Comparison of ENCODE assay signal across 8 mouse cellular contexts in genomic region chr12:73964291-73965281, GRCm38 (mm10). TPM values are rescaled to one million over a fixed set of nuclear protein-coding genes. Genes with fewer than 3 reads are reported as not detected.
DNase-seq lines count a peak whose midpoint lies in the region; ATAC-seq and TF ChIP-seq lines count a peak whose summit lies in the region.

Gene Snapc1, plus strand, starts transcription at chr12:73964481.

- H3K27me3 ChIP-seq in megakaryocyte, embryonic 14.5 days (replicated peaks): no peaks in the 10 kb centered on the region

- peak within 1 kb of the TSS; percentile 85 for H3K4me3 ChIP-seq in cortical plate, adult 2 months (ENCODE audit: insufficient read depth, low read length)
- H3K4me3 ChIP-seq in megakaryocyte, embryonic 14.5 days (replicated peaks): peak within 1 kb of the TSS; percentile 97

- no peaks in the 10 kb centered on the region for H3K9me3 ChIP-seq in megakaryocyte, embryonic 14.5 days

- peak; percentile 71 for TF ChIP-seq POLR2A in cortical plate, adult 2 months (IDR thresholded peaks at IDR 0.05; ENCODE audit: extremely low read depth, insufficient read depth, low read length)

- peaks cover 27% of the 10 kb centered on the region for H3K36me3 ChIP-seq in megakaryocyte, embryonic 14.5 days (replicated peaks; ENCODE audit: low read length)

- DNase-seq in gastrocnemius, adult 8-10 months (ENCODE audit: low spot score in 2 of 2): peak; percentile 93
- peak; percentile 95 for DNase-seq in hindlimb bud, embryonic 11.5 days (ENCODE audit: extremely low spot score, low read depth, low spot score)
- DNase-seq in left cerebral cortex, adult 8-10 months (ENCODE audit: low spot score in 2 of 2): peak; percentile 95 to 97
- DNase-seq in right cerebral cortex, postnatal 10 days (ENCODE audit: low spot score in 2 of 2): peak; percentile 98
- DNase-seq in urinary bladder, postnatal 25 days (ENCODE audit: low spot score): peak; percentile 96

- no peak for TF ChIP-seq CTCF in cortical plate, adult 2 months (IDR thresholded peaks at IDR 0.05; ENCODE audit: extremely low read depth, insufficient read depth, low read length)

- H3K27ac ChIP-seq in cortical plate, adult 2 months (ENCODE audit: insufficient read depth, low read length): 0 out of 2 replicates have a peak within 1 kb of the TSS, but pooled peaks have one; percentile 25

- peaks cover 2% of the 10 kb centered on the region; the same call in 1 of the 2 replicates for H3K4me1 ChIP-seq in cortical plate, adult 2 months (ENCODE audit: control insufficient read depth, insufficient read depth, low read length)
- peaks cover 31% of the 10 kb centered on the region for H3K4me1 ChIP-seq in megakaryocyte, embryonic 14.5 days

- peak; percentile 99 for ATAC-seq in activated CD4-positive, CD25-positive, alpha-beta regulatory T cell, adult 4 months

RNA-seq across cellular contexts. Expression of gene Snapc1, which starts in this region (rescaled TPM):
- 10 to 100 TPM; 13.3 to 21.9 TPM for polyA plus RNA-seq in activated CD4-positive, CD25-positive, alpha-beta regulatory T cell, adult 4 months (2017; shearing (Covaris generic))
- polyA plus RNA-seq in cortical plate, adult 2 months (2012; rRNA removed): 31.3 and 32.0 TPM in 2 replicates
- total RNA-seq in gastrocnemius, adult 8-10 months (2022): 1 to 10 TPM; 3.2 to 6.3 (median 4.6) TPM
- 10 to 100 TPM; 37.6 to 46.6 (median 41.7) TPM for total RNA-seq in left cerebral cortex, adult 8-10 months (2022)
- 5.8 TPM in 1 of 2 replicates, not detected in the other for polyA plus RNA-seq in megakaryocyte, embryonic 14.5 days (2012; ENCODE audit: insufficient read depth, low replicate concordance)

Comparison
In these comparisons a context has a peak if more than half of its experiments do, and no peak if none do; other contexts are left out.
1. Peak in every context shown above with its lines: DNase-seq, ATAC-seq, H3K4me3 ChIP-seq and H3K27ac ChIP-seq.
2. RNA of gene Snapc1 (total RNA-seq): 37.6 to 46.6 TPM in left cerebral cortex, adult 8-10 months; 3.2 to 6.3 TPM in gastrocnemius, adult 8-10 months; every median in the first group is over 4 times any median in the second.